In genomic region chr10:20312736-20313301, GRCm38 (mm10) we compare ENCODE assay signal across 8 mouse cellular contexts. TPM values are rescaled to one million over a fixed set of nuclear protein-coding genes. Genes with fewer than 3 reads are reported as not detected.
DNase-seq lines count a peak whose midpoint lies in the region; ATAC-seq lines count a peak whose summit lies in the region.

No protein-coding gene starts in this region.

- ATAC-seq in hindbrain, embryonic 14.5 days (ENCODE audit: low FRiP score), result peak; percentile 78

- peak overlapping the region; percentile 97 for H3K9ac ChIP-seq in hindbrain, embryonic 14.5 days

- no peaks in the 10 kb centered on the region for H3K27me3 ChIP-seq in hindbrain, embryonic 14.5 days (ENCODE audit: control insufficient read depth, insufficient read depth, low read length)

- 0 out of 2 replicates have a peak, but pooled peaks cover 3% of the 10 kb centered on the region for H3K36me3 ChIP-seq in hindbrain, embryonic 14.5 days (replicated peaks; ENCODE audit: control insufficient read depth, insufficient read depth)

- peaks cover 23% of the 10 kb centered on the region for H3K4me1 ChIP-seq in hindbrain, embryonic 14.5 days (replicated peaks; ENCODE audit: control insufficient read depth, insufficient read depth, low read length)

- DNase-seq in T-cell, adult 2 months (ENCODE audit: low spot score), result peak; percentile 91
- DNase-seq in cerebellum, postnatal 25 days, result peak; percentile 92 to 95
- DNase-seq in frontal cortex, postnatal 25 days (ENCODE audit: low spot score in 2 of 2), result peak; percentile 80 to 85
- DNase-seq in hindbrain, embryonic 14.5 days (ENCODE audit: low spot score), result peak; percentile 92
- peak; percentile 88 to 89 for DNase-seq in layer of hippocampus, postnatal 25 days (ENCODE audit: extremely low spot score in 1 of 2, low spot score in 1 of 2)
- DNase-seq in lung, postnatal 14 days, result peak; percentile 92
- DNase-seq in ovary, postnatal 36 days (ENCODE audit: low spot score), result peak; percentile 92
- DNase-seq in thymus, postnatal 14 days, result peak; percentile 94

- H3K4me2 ChIP-seq in hindbrain, embryonic 14.5 days (replicated peaks), result peak overlapping the region; percentile 65

- no peaks in the 10 kb centered on the region for H3K9me3 ChIP-seq in hindbrain, embryonic 14.5 days (ENCODE audit: control insufficient read depth, low read length)

- H3K27ac ChIP-seq in hindbrain, embryonic 14.5 days, result peak overlapping the region; percentile 99

- WGBS in hindbrain, embryonic 14.5 days, result under 1% methylated on average over 54 of the region's 54 CpGs

- H3K4me3 ChIP-seq in hindbrain, embryonic 14.5 days (replicated peaks; ENCODE audit: low read length), result peak overlapping the region; percentile 89

RNA-seq across cellular contexts. Expression of gene Bclaf1, which starts 0.6 kb away (rescaled TPM):
- 115 and 118 TPM in 2 replicates for polyA plus RNA-seq in hindbrain, embryonic 14.5 days (2014; fragmentation: Nextera tagmentation; extraction: Ambion mirVana)
- 100 to 1,000 TPM; 106 to 134 TPM for total RNA-seq in layer of hippocampus, postnatal 25 days (2021)

RNA-seq across cellular contexts. Expression of gene Mtfr2, which starts 34.8 kb away (rescaled TPM):
- polyA plus RNA-seq in hindbrain, embryonic 14.5 days (2014; fragmentation: Nextera tagmentation; extraction: Ambion mirVana), result 0.31 and 0.38 TPM in 2 replicates
- total RNA-seq in layer of hippocampus, postnatal 25 days (2021), result under 1 TPM; 0.44 to 0.70 TPM

Comparison
In these comparisons a context has a peak if more than half of its experiments do, and no peak if none do; other contexts are left out.
1. Peak in every context shown above with its lines: DNase-seq, ATAC-seq, H3K4me3 ChIP-seq and H3K27ac ChIP-seq.